Mouse (Mus musculus): ENCODE measurements around the gene Gm28047. TPM values are rescaled to one million over a fixed set of nuclear protein-coding genes. Genes with fewer than 3 reads are reported as not detected.

Gene Gm28047
- polyA plus RNA-seq, 1 experiment from 2014 or later, result not detected

DNA sequence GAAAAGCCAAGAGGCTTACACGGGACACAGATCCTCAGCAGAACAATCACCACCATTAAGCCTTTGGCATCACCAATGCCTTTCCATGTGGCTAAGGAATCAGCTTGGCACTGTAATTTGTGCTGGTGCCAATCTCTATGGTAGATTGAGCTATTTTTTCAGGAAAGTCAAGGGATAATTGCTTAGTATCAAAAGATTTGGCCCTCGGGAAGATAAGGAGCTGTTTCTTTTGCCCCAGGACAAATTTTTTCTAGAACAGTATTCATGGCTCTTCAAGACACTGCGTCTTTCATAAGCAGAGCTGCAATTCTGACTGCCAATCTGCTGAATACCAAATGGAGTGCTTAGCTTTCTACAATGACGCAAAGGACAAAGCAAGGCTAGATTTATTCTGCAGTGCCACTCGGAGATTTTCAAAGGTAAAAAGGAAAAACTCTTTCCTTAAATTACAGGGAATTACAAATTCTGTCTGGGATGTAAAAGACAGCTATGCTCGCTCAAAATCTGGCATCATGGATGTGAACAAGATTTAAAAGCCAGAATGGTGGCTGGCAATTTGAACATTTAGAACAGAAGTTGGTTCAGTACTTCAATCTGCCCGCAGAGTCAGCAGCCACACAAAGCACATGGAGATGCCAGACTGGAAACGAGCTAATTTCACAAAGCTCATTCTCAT, 41.0 kb downstream of the Gm28047 start:
- no peak overlapping the region for H3K4me3 ChIP-seq (replicated peaks)
- H3K4me1 ChIP-seq (replicated peaks), result peaks cover 7% of the 10 kb centered on the region; the same call in 1 of the 2 replicates
- no peak overlapping the region for H3K27ac ChIP-seq
- no peak overlapping the region for H3K9ac ChIP-seq (replicated peaks)
- WGBS, result 72% methylated on average over 8 of the region's 8 CpGs
- ATAC-seq (ENCODE audit: insufficient number of reproducible peaks, insufficient read depth, low FRiP score, low TSS enrichment, low read depth), result no peak
- H3K27me3 ChIP-seq, result no peaks in the 10 kb centered on the region
- no peaks in the 10 kb centered on the region for H3K9me3 ChIP-seq
- no peaks in the 10 kb centered on the region for H3K36me3 ChIP-seq
- no peak overlapping the region for H3K4me2 ChIP-seq

DNA sequence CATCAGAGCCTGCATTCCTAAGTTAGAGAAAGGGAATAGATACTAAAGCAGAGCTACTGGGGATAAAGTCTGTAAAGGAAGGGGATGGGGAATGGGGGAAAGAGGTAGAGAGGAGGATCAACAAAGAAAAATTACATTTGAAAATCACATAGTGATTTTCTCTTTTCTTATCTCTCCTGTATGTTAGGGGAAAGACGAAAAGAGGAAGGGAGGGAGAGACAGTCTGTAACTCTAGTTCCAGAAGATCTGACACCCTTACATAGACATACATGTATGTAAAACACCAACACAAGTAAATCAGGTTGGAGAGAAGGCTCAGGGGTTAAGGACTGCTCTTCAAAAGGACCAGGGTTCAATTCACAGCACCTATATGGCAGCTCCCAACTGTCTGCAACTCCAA, 43.7 kb downstream of the Gm28047 start:
- peaks cover 7% of the 10 kb centered on the region; the same call in 1 of the 2 replicates for H3K4me1 ChIP-seq (replicated peaks)
- H3K4me3 ChIP-seq (replicated peaks), result no peak overlapping the region
- no peak overlapping the region for H3K27ac ChIP-seq
- ATAC-seq (ENCODE audit: insufficient number of reproducible peaks, insufficient read depth, low FRiP score, low TSS enrichment, low read depth), result no peak
- no peaks in the 10 kb centered on the region for H3K27me3 ChIP-seq
- WGBS, result 70% methylated on average over 1 of the region's 1 CpGs
- H3K9me3 ChIP-seq, result no peaks in the 10 kb centered on the region
- H3K36me3 ChIP-seq, result peaks cover 5% of the 10 kb centered on the region
- H3K9ac ChIP-seq (replicated peaks), result no peak overlapping the region
- no peak overlapping the region for H3K4me2 ChIP-seq

DNA sequence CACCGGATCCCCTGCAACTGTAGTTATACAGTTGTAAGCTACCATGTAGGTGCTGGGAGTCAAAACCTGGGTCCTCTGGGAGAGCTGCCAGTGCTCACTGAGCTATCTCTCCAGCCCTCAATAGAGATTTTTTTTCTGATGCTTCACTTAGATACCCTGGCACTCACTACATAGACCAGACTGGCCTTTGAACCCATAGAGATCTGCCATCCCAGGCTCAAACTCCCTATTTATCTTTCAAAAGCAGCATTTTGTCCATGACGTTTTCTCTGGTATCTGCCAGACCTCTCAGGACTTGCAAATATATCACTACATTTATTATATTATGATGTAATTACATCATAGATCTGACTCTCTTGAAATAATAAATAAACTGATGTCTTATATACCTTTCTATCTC, 46.5 kb downstream of the Gm28047 start:
- no peak for ATAC-seq (ENCODE audit: insufficient number of reproducible peaks, insufficient read depth, low FRiP score, low TSS enrichment, low read depth)
- Histone ChIP-seq H3K4me3 (replicated peaks) (no peak overlapping the region), H3K27ac (no peak overlapping the region), H3K9me3 (no peaks in the 10 kb centered on the region), H3K4me2 (no peak overlapping the region), H3K9ac (replicated peaks) (no peak overlapping the region), H3K4me1 (replicated peaks) (no peaks in the 10 kb centered on the region), H3K36me3 (peaks cover 5% of the 10 kb centered on the region), H3K27me3 (no peaks in the 10 kb centered on the region)
- WGBS, result 92% methylated on average over 2 of the region's 2 CpGs

DNA sequence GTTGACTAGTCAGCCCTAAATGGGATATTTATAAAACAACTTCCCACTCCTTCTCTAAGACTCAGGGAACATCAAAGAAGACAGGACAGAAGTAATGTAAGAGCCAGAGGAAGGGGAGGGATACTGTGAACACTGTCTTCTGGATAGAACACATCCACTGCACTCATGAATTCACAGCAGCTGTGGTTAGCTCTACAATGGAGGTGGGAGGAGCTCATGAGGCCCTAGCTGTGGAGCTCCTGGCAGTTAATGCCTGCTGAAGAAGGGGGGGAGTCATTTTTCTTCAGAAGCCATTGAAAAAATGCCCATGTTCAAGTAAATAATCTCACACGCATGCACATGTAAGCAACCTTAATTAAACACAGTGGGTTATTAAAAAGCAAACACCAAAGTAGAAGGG, 47.9 kb downstream of the Gm28047 start:
- Histone ChIP-seq H3K27ac (no peak overlapping the region), H3K9ac (replicated peaks) (no peak overlapping the region), H3K4me3 (replicated peaks) (no peak overlapping the region), H3K4me1 (replicated peaks) (no peaks in the 10 kb centered on the region), H3K36me3 (peaks cover 5% of the 10 kb centered on the region), H3K4me2 (no peak overlapping the region), H3K27me3 (no peaks in the 10 kb centered on the region), H3K9me3 (no peaks in the 10 kb centered on the region)
- no peak for ATAC-seq (ENCODE audit: insufficient number of reproducible peaks, insufficient read depth, low FRiP score, low TSS enrichment, low read depth)
- WGBS, result 79% methylated on average over 1 of the region's 1 CpGs

DNA sequence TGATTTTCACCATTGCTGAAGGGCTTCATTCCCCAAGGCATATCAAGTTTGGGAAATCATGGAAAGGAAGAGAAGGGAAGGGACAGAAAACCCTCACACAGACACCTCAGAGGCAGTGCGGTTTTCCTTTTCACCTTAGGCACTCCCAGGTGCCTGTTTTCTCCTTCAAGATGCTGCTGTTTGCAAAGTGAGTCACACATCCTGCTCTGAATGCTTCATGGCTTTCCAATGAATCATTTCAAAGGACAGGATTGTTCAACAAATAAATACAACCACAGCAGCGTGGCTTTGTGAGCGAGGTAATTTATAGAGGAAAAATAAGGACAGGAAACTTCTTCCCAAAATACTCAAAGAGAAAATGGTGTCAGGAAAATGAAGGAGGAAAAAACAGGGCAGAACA, 52.8 kb downstream of the Gm28047 start:
- H3K27me3 ChIP-seq, result no peaks in the 10 kb centered on the region
- no peak overlapping the region for H3K9ac ChIP-seq (replicated peaks)
- H3K4me2 ChIP-seq, result no peak overlapping the region
- no peaks in the 10 kb centered on the region for H3K36me3 ChIP-seq
- 79% methylated on average over 3 of the region's 3 CpGs for WGBS
- no peak overlapping the region for H3K4me3 ChIP-seq (replicated peaks)
- H3K4me1 ChIP-seq (replicated peaks), result no peaks in the 10 kb centered on the region
- no peak for ATAC-seq (ENCODE audit: insufficient number of reproducible peaks, insufficient read depth, low FRiP score, low TSS enrichment, low read depth)
- no peak overlapping the region for H3K27ac ChIP-seq
- no peaks in the 10 kb centered on the region for H3K9me3 ChIP-seq

DNA sequence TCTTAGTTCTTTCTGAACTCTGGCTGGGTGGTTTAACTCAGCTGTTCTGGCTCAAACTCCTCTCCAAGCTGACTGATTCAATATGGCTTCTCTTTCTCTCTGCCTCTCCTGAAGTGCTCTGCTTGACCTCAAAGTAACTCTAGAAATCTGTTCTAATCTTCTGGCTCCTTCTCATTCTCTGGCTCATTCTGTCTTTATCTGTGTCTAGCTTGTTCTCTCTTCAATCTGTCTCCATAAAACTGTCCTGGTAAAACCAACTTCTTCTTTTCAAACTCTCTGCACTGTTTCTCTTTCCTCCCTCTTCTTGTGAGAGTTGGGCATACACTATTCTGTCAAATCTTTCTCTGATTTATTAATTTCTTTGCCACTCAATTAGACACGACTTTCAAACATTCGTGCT, 57.0 kb downstream of the Gm28047 start:
- 89% methylated on average over 2 of the region's 2 CpGs for WGBS
- Histone ChIP-seq H3K27me3 (no peaks in the 10 kb centered on the region), H3K9me3 (no peaks in the 10 kb centered on the region), H3K4me2 (no peak overlapping the region), H3K4me3 (replicated peaks) (no peak overlapping the region), H3K4me1 (replicated peaks) (no peaks in the 10 kb centered on the region), H3K9ac (replicated peaks) (no peak overlapping the region), H3K36me3 (peaks cover 12% of the 10 kb centered on the region), H3K27ac (no peak overlapping the region)
- no peak for ATAC-seq (ENCODE audit: insufficient number of reproducible peaks, insufficient read depth, low FRiP score, low TSS enrichment, low read depth)

DNA sequence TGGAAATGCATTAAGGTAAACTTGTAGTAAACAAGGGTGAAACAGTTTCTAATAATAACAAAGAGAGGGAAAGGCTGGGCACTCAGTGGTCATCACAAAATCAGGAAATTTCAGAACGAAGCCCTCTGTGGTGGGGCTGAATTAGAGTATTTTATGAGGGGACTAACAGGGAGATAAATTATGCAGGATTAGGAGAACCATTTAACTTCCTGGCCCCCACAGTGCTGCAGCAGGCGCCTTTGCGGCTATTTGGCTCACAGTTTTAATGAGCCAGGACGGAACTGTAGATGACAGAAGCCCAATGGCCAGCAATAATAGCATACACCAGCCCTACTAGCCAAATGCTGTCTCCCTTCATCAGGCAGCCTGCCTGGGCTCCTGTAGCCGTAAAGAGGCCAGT, 61.2 kb downstream of the Gm28047 start:
- ATAC-seq (ENCODE audit: insufficient number of reproducible peaks, insufficient read depth, low FRiP score, low TSS enrichment, low read depth), result no peak
- Histone ChIP-seq H3K9ac (replicated peaks) (no peak overlapping the region), H3K4me2 (no peak overlapping the region), H3K9me3 (no peaks in the 10 kb centered on the region), H3K4me1 (replicated peaks) (no peaks in the 10 kb centered on the region), H3K27me3 (no peaks in the 10 kb centered on the region), H3K27ac (no peak overlapping the region), H3K4me3 (replicated peaks) (no peak overlapping the region), H3K36me3 (peaks cover 34% of the 10 kb centered on the region)
- 50% methylated on average over 5 of the region's 5 CpGs for whole genome bisulfite sequencing

DNA sequence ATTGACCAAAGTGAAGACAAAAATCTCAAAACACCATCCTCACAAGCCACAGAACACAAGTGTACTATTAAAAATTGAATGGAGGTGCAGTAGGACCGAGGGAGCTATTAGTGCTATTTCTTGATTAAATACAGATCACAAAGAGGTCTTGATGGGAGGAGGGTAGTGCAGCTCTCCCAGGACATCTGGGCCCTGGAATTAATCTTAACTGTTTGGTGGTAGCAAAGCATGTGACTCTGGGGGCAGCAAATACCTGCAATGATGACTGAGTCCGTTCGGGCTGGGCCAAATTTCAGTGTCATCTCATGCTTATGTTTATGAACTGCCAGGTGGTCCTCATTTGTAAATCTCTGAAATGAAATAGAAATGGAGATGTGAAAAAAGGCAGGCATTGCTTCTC, 61.8 kb downstream of the Gm28047 start:
- ATAC-seq (ENCODE audit: insufficient number of reproducible peaks, insufficient read depth, low FRiP score, low TSS enrichment, low read depth), result no peak
- Histone ChIP-seq H3K4me1 (replicated peaks) (no peaks in the 10 kb centered on the region), H3K27me3 (no peaks in the 10 kb centered on the region), H3K36me3 (peaks cover 34% of the 10 kb centered on the region), H3K4me3 (replicated peaks) (no peak overlapping the region), H3K9me3 (no peaks in the 10 kb centered on the region), H3K27ac (no peak overlapping the region), H3K4me2 (no peak overlapping the region), H3K9ac (replicated peaks) (no peak overlapping the region)
- 65% methylated on average over 3 of the region's 3 CpGs for WGBS

DNA sequence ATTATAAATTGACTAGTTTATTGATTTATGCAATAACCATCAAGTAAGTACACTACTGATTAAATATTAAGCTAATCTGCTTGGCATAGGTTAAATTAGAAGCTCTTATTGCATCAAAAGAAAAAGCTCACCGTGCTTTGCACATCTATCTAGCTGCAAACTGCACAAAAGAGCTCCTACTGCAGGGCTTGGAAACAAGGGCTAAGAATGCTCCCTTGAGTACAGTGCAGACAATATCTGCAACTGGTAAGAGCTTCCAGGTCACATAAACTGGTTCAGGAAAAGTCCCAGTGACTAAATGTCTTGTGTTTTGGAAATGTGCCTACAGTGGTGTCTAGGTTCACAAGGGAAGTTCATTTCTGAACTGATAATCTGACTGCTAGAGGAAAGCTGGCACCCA, 62.4 kb downstream of the Gm28047 start:
- WGBS, result 91% methylated on average over 1 of the region's 1 CpGs
- no peaks in the 10 kb centered on the region for H3K4me1 ChIP-seq (replicated peaks)

DNA sequence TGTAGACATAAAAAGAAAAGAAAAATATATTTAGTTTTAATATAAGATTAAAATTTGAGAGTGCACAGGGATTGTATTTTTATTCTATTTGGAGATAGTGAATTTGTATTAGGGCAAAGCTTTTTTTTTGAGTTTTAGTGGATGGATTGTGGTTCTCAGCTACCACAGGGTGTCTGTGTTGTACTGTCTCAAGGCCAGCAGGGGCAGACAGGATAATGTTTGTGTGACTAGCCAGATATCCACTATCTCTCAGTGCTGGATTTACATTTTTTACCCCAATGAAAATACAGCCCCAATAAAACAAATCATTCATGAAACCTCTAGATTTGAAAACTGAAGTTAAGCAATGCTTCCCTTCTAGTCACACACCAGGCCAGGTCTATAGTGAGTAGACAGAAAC, 67.3 kb downstream of the Gm28047 start:
- Histone ChIP-seq H3K9me3 (no peaks in the 10 kb centered on the region), H3K9ac (replicated peaks) (no peak overlapping the region), H3K4me1 (replicated peaks) (no peaks in the 10 kb centered on the region), H3K27me3 (no peaks in the 10 kb centered on the region), H3K27ac (no peak overlapping the region), H3K4me2 (no peak overlapping the region), H3K36me3 (peaks cover 66% of the 10 kb centered on the region), H3K4me3 (replicated peaks) (no peak overlapping the region)
- no peak for ATAC-seq (ENCODE audit: insufficient number of reproducible peaks, insufficient read depth, low FRiP score, low TSS enrichment, low read depth)

More for the DNA sequence above, 62.4 kb downstream of the Gm28047 start:
- Histone ChIP-seq H3K9ac (replicated peaks) (no peak overlapping the region), H3K36me3 (peaks cover 34% of the 10 kb centered on the region), H3K4me3 (replicated peaks) (no peak overlapping the region), H3K27me3 (no peaks in the 10 kb centered on the region), H3K4me2 (no peak overlapping the region), H3K27ac (no peak overlapping the region), H3K9me3 (no peaks in the 10 kb centered on the region)
- ATAC-seq (ENCODE audit: insufficient number of reproducible peaks, insufficient read depth, low FRiP score, low TSS enrichment, low read depth), result no peak

DNA sequence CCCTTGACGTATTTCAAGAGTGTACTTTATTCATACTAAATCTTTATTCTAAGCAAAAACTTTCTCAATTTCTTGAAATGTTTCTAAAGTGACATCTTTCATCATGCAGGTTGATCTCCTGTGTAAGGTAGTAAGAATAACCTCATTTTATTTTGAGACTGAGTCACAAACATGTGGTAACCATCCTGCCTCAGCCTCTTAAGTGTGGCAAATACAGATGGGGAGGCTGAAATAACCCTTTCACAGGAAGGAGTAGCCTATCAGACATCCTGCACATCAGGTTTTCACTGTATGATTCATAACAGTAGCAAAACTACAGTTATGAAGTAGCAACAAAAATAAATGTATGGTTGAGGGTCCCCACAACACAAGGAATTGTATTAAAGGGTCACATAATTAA, 69.3 kb downstream of the Gm28047 start:
- H3K36me3 ChIP-seq, result peaks cover 72% of the 10 kb centered on the region
- H3K4me2 ChIP-seq, result no peak overlapping the region
- no peaks in the 10 kb centered on the region for H3K9me3 ChIP-seq
- no peak overlapping the region for H3K9ac ChIP-seq (replicated peaks)
- no peak overlapping the region for H3K27ac ChIP-seq
- no peaks in the 10 kb centered on the region for H3K27me3 ChIP-seq
- no peak for ATAC-seq (ENCODE audit: insufficient number of reproducible peaks, insufficient read depth, low FRiP score, low TSS enrichment, low read depth)
- WGBS, result 91% methylated on average over 1 of the region's 1 CpGs
- H3K4me3 ChIP-seq (replicated peaks), result no peak overlapping the region
- H3K4me1 ChIP-seq (replicated peaks), result no peaks in the 10 kb centered on the region

DNA sequence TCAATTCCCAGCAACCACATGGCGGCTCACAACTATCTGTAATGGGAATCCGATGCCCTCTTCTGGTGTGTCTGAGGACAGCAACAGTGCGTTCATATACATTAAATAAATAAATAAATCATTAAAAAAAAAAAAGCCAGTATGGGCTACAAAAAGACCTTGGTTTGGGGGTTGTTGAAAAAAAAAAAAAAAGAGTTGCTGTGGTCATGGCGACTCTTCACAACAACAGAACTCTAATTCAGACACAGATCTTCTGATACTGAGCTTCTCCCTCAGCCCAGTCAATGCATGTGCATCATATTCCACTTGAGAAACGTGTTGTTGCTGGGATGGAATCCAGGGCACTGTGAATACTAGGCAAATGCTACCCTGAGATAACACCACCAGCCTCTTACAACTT, 72.3 kb downstream of the Gm28047 start:
- Histone ChIP-seq H3K9me3 (no peaks in the 10 kb centered on the region), H3K4me3 (replicated peaks) (no peak overlapping the region), H3K36me3 (peaks cover 80% of the 10 kb centered on the region), H3K4me2 (no peak overlapping the region), H3K27ac (no peak overlapping the region), H3K9ac (replicated peaks) (no peak overlapping the region), H3K27me3 (no peaks in the 10 kb centered on the region), H3K4me1 (replicated peaks) (no peaks in the 10 kb centered on the region)
- no peak for ATAC-seq (ENCODE audit: insufficient number of reproducible peaks, insufficient read depth, low FRiP score, low TSS enrichment, low read depth)
- WGBS, result 97% methylated on average over 5 of the region's 5 CpGs
